Mouse (Mus musculus) heart, adult 9 months (tissue): ENCODE results near the gene Vmp1.
A peak's percentile ranks its signal among the peaks of the same experiment; 100 is the strongest.

Experiments used
- DNase-seq, 2 experiments: peaks; one replicate each; pipeline ENCODE4 v3.0.0; 2022; ENCODE audit warnings: low spot score in 2 of 2

The Vmp1 gene

GRCm38 (mm10) chr11:86634396-86634795 is 49.2 kb downstream of the Vmp1 start:
- no peak for DNase-seq

DNA sequence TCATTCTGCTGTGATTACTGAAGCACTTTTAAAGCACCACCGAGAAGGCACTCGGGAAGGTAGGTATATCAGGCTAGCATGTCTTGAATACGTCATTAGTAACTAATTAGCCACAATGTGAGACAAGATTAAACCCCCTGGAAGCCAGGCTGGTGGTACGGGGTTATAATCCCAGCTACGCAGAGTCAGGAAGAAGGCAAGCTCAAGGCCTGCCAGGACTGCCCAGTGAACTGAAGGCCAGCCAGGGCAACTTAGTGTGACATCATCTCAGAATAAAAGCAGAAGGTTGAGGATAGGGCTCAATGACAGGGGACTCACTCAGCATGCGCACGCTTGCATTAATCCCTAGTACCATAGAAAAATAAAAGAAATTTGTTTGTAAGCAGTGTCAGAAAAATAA is 53.7 kb downstream of the Vmp1 start:
- no peak for DNase-seq

DNA sequence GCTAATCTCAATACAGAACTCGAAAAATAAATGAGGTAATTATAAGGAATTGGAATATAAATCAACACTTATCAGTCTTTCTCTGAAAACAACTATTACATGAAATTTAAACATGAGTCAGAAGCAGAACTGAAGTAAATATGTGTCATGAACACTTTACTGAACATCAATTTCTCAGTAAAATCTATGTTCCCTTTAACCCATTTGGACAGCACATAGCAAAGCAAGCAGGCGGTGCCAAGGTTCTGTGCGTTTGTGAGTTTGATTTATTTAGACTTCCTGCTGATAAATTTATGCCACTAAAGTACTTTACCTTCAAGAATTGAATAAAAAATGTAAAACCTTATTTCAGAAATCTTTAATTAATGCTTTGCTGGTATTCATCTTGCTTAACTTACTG is 54.2 kb downstream of the Vmp1 start:
- no peak for DNase-seq

- no peak for DNase-seq
Measured at GRCm38 (mm10) chr11:86628448-86628847, 55.2 kb downstream of the Vmp1 start.

DNA sequence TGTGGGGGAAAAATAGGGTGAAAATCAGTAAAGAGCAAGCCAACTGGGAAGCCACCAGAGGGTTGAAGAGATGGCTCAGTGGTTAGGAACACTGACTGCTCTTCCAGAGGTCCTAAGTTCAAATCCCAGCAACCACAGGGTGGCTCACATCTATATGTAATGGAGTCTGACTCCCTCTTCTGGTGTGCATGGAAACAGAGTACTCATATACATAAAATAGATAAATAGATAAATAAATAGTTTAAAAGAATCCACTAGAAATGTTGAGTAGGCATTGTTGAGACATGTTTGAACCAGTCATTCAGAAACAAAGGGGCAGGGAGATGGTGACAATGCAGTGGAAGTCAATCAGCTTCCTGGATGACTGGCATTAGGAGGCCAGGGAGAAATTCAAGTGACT is 56.0 kb downstream of the Vmp1 start:
- DNase-seq = no peak

GRCm38 (mm10) chr11:86626714-86627113 is 56.9 kb downstream of the Vmp1 start:
- no peak for DNase-seq

GRCm38 (mm10) chr11:86624237-86624941 is 59.2 kb downstream of the Vmp1 start:
- DNase-seq = peak; percentile 16 to 19

DNA sequence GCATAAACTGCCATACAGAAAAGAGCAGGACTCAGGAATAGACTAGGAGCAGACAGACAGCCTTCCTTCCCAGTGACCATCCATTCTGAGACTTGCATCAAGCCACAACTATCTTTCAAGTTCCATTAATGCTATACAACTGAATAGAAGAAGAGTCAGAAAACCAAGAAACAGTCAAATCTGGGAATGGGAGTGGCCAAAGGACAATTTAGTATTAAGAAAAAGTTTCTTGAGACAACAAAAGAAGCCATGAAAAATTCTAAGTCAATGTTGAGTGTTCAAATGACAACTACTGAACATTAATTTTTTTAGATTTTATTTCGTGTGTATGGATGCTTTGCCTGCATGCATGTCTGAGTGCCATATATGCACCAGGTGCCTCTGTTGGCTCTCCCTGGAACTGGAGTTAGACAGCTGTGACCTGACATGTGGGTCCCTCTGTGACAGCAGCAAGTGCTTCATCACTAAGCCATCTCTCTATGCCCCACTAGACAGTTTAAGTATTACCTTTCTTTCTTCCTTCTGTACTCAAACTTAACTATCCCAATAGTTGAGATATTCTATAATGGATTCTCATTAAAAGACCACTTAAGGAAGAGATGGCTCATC is 60.1 kb downstream of the Vmp1 start:
- no peak for DNase-seq

GRCm38 (mm10) chr11:86622191-86622912 is 61.3 kb downstream of the Vmp1 start:
- no peak for DNase-seq

DNA sequence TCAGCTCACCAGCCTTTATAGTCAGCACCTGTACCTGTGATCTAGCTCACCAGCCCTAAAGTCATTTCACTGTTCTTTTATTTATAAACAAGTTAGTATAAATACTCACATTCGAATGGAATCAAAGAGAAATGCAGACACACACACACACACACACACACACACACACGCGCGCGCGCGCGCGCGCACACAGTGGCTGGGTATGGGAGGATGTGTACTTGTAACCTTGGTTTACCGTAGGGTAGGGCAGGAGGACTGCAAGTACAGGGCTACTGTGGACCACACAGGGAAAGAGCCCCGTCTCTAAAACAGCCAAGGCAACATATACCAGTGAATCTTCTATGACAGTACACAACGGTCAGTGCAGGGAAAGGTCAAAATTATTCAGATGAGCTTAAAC is 62.5 kb downstream of the Vmp1 start:
- DNase-seq = no peak

GRCm38 (mm10) chr11:86618548-86619335 is 64.9 kb downstream of the Vmp1 start:
- DNase-seq = no peak

- DNase-seq = no peak
Measured at GRCm38 (mm10) chr11:86614607-86615006, 69.0 kb downstream of the Vmp1 start.

DNA sequence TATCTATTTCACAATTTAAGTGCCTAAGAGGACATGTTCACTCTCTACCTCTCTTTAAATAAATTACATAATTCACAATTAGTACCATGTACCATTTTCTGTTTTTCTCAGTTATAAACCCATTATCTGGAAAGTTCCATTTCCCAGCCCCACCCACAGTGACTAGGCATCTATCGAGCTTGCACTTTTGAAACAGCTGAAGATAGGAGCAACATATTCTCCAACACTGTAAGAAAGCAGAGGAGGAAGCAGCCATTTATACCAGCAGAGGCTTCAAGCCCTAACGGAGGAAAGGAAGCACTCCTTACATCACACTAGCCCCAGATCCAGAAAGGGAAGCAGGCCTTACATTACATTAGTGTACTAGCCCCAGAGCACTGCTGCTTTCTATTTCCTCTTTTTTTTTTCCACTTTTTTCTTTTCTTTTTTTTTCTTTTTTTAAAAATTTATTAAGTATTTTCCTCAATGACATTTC is 69.5 kb downstream of the Vmp1 start:
- peak; percentile 54 to 56 for DNase-seq

- DNase-seq = no peak
Measured at GRCm38 (mm10) chr11:86611991-86612390, 71.6 kb downstream of the Vmp1 start.

- no peak for DNase-seq
Measured at GRCm38 (mm10) chr11:86610239-86610638, 73.4 kb downstream of the Vmp1 start.

DNA sequence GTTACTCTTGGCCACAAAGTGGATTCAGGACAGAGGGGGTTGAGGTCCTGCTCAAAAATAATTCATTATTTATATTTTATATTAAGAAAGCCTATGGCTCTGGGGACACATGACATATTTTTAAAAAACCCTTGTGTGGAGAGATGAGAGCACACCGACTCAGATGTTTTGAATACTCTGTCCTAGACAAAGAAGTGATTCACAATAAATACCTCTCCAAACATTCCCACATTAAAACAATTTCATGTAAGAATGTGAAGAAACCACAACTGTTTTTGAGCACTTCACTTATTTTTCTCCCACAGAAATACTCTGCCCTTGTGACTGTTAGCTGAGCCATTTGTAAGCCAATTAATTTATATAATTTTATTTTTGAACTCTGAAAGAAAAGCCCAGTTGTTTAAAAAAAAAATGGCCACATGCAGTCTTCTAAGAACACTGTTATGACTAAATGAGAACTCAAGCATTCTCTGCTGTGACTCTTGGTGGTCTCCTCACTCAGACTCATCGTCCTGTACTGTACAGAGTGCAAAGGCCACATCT is 75.8 kb downstream of the Vmp1 start:
- no peak for DNase-seq

DNA sequence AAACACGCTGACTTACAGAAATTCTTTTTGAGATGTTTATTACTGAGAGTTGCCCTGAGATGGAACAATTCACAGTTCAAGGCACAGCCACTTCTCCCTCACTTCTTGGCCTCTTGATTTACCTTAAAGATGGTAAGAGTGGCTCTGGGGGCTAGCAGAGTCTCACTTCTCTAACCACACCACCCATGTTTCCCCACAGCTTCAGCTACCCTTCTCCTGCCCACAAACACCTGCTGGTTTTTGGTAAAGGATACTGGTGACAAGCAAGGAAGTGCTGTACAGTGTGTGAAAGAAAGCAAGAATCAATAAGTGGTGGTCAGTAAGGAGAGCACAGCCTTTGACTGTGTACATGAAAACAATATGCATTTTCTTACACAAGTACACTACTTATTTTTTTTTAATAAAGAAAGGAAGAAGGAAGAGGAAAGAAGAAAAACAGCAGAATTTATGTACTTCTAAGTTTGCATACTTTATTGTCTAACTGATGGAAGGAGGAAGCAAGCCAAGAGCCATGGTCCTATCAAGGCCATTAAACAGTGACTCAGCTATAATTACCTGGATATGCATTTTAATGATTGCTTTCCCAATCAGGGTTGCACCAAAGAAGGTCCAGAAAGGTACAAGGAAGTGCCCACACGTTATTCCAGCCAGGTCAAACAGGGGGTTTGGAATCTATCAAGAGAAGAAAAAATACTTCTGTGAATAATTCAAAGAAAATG is 76.9 kb downstream of the Vmp1 start:
- no peak for DNase-seq

DNA sequence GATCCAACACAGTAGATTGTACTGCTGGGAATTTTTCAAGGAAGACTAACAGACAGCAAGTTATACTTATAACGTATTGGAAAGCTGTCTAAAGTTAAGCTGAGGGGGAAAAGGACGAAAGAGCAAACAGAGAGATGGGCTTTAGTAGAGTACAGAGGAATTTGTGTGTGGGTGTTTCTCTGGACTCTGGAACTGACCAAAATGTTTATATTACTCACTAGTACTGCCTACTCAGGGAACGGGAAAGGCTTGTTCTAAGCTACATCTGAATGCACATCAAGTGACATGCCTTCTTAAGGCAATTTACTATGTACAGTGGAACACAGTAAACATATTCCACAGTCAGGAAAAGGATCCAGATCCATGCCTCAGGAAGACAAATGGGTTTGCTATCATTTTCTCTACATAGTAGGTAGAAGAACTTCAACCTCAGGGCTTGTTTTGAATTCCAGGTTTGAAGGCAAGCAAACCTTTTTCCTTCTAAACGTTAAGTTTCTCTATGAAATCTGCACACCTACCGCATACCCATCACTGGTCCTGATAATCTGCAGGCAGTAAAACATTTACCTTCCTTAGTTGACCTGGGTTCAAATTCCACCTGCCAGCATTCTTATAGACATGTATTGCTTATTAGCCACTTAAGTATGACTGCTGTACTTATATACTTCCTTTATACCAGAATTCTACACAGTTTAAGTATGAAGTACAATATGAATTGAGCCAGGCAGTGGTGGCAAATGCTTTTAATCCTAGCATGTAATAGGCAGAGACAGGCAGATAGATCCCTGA is 78.7 kb downstream of the Vmp1 start:
- DNase-seq = no peak

- no peak for DNase-seq
Measured at GRCm38 (mm10) chr11:86604289-86604688, 79.3 kb downstream of the Vmp1 start.

DNA sequence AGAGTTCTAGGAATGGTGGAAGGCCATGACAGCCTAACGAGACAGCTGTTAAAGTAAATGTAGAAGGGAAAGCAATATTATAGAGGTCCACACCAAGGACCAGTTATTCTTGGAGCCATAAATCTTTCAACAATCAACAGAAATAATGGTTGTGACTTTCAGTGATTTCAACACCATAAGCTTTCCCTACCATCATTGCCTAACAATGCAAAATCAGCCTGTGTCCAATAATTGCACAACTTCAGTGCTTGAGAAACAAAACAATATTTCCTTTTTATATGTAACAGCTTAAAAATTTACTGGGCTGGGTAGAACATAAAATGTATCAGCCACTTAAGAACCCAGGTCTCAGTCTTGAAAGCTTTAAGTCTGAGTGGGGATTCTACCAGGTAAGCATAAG is 79.9 kb downstream of the Vmp1 start:
- DNase-seq = no peak
